Mouse (Mus musculus): Measurements from ENCODE around the gene Marveld3. TPM values are rescaled to one million over a fixed set of nuclear protein-coding genes. Genes with fewer than 3 reads are reported as not detected.

The Marveld3 gene
- polyA plus RNA-seq (2011; ENCODE audit: insufficient read depth, insufficient read length, low replicate concordance, missing spikeins) = 0.62 TPM in 1 of 2 replicates, not detected in the other

- TF ChIP-seq POLR2A (IDR thresholded peaks at IDR 0.05; ENCODE audit: borderline replicate concordance, control insufficient read depth, low read depth, low read length) (no peak), CTCF (IDR thresholded peaks at IDR 0.05; ENCODE audit: control insufficient read depth, insufficient read depth, low read length) (peak; percentile 54; the same call in 1 of the 2 replicates)
- Histone ChIP-seq H3K4me3 (replicated peaks; ENCODE audit: control insufficient read depth, low read depth, low read length) (no peak within 1 kb of the TSS), H3K4me1 (ENCODE audit: control insufficient read depth, insufficient read depth, low read length) (no peaks in the 10 kb centered on the region), H3K27ac (ENCODE audit: control insufficient read depth, insufficient read depth, low read depth, low read length, poor library complexity) (no peak within 1 kb of the TSS)
- WGBS = 6% methylated on average over 64 of the region's 64 CpGs
These were observed at the start of gene Marveld3 for GRCm38 (mm10) chr8:109961693-109962367. TSS of gene Marveld3 (minus strand) at chr8:109962203.

- Histone ChIP-seq H3K27ac (ENCODE audit: control insufficient read depth, insufficient read depth, low read depth, low read length, poor library complexity) (no peak overlapping the region), H3K4me1 (ENCODE audit: control insufficient read depth, insufficient read depth, low read length) (no peaks in the 10 kb centered on the region), H3K4me3 (replicated peaks; ENCODE audit: control insufficient read depth, low read depth, low read length) (no peak overlapping the region)
- 38% methylated on average over 5 of the region's 5 CpGs for WGBS
- TF ChIP-seq CTCF (IDR thresholded peaks at IDR 0.05; ENCODE audit: control insufficient read depth, insufficient read depth, low read length) (peak; percentile 57), POLR2A (IDR thresholded peaks at IDR 0.05; ENCODE audit: borderline replicate concordance, control insufficient read depth, low read depth, low read length) (no peak)
These were observed 48.9 kb upstream of the Marveld3 start for GRCm38 (mm10) chr8:110010868-110011267.

- Histone ChIP-seq H3K27ac (ENCODE audit: control insufficient read depth, insufficient read depth, low read depth, low read length, poor library complexity) (no peak overlapping the region), H3K4me3 (replicated peaks; ENCODE audit: control insufficient read depth, low read depth, low read length) (no peak overlapping the region), H3K4me1 (ENCODE audit: control insufficient read depth, insufficient read depth, low read length) (no peaks in the 10 kb centered on the region)
- TF ChIP-seq CTCF (IDR thresholded peaks at IDR 0.05; ENCODE audit: control insufficient read depth, insufficient read depth, low read length) (no peak), POLR2A (IDR thresholded peaks at IDR 0.05; ENCODE audit: borderline replicate concordance, control insufficient read depth, low read depth, low read length) (no peak)
- WGBS = 19% methylated on average over 8 of the region's 8 CpGs
These were observed 47.0 kb upstream of the Marveld3 start for GRCm38 (mm10) chr8:110008995-110009446.

- WGBS = 64% methylated on average over 26 of the region's 26 CpGs
- no peak for TF ChIP-seq CTCF (IDR thresholded peaks at IDR 0.05; ENCODE audit: control insufficient read depth, insufficient read depth, low read length)
- TF ChIP-seq POLR2A (IDR thresholded peaks at IDR 0.05; ENCODE audit: borderline replicate concordance, control insufficient read depth, low read depth, low read length) = no peak
- Histone ChIP-seq H3K4me1 (ENCODE audit: control insufficient read depth, insufficient read depth, low read length) (no peaks in the 10 kb centered on the region), H3K27ac (ENCODE audit: control insufficient read depth, insufficient read depth, low read depth, low read length, poor library complexity) (no peak overlapping the region), H3K4me3 (replicated peaks; ENCODE audit: control insufficient read depth, low read depth, low read length) (no peak overlapping the region)
These were observed 46.4 kb upstream of the Marveld3 start for GRCm38 (mm10) chr8:110008228-110008994.

- Histone ChIP-seq H3K27ac (ENCODE audit: control insufficient read depth, insufficient read depth, low read depth, low read length, poor library complexity) (no peak overlapping the region), H3K4me1 (ENCODE audit: control insufficient read depth, insufficient read depth, low read length) (no peaks in the 10 kb centered on the region), H3K4me3 (replicated peaks; ENCODE audit: control insufficient read depth, low read depth, low read length) (no peak overlapping the region)
- TF ChIP-seq POLR2A (IDR thresholded peaks at IDR 0.05; ENCODE audit: borderline replicate concordance, control insufficient read depth, low read depth, low read length) = no peak
- no peak for TF ChIP-seq CTCF (IDR thresholded peaks at IDR 0.05; ENCODE audit: control insufficient read depth, insufficient read depth, low read length)
- WGBS = 78% methylated on average over 17 of the region's 17 CpGs
These were observed 44.5 kb upstream of the Marveld3 start for GRCm38 (mm10) chr8:110006312-110007023.

- no peak overlapping the region for H3K27ac ChIP-seq (ENCODE audit: control insufficient read depth, insufficient read depth, low read depth, low read length, poor library complexity)
- TF ChIP-seq POLR2A (IDR thresholded peaks at IDR 0.05; ENCODE audit: borderline replicate concordance, control insufficient read depth, low read depth, low read length) (no peak), CTCF (IDR thresholded peaks at IDR 0.05; ENCODE audit: control insufficient read depth, insufficient read depth, low read length) (no peak)
- no peak overlapping the region for H3K4me3 ChIP-seq (replicated peaks; ENCODE audit: control insufficient read depth, low read depth, low read length)
- WGBS = 75% methylated on average over 5 of the region's 5 CpGs
- H3K4me1 ChIP-seq (ENCODE audit: control insufficient read depth, insufficient read depth, low read length) = no peaks in the 10 kb centered on the region
These were observed 42.3 kb upstream of the Marveld3 start for GRCm38 (mm10) chr8:110004300-110004699.

- TF ChIP-seq POLR2A (IDR thresholded peaks at IDR 0.05; ENCODE audit: borderline replicate concordance, control insufficient read depth, low read depth, low read length) (no peak), CTCF (IDR thresholded peaks at IDR 0.05; ENCODE audit: control insufficient read depth, insufficient read depth, low read length) (peak; percentile 67)
- no peak overlapping the region for H3K4me3 ChIP-seq (replicated peaks; ENCODE audit: control insufficient read depth, low read depth, low read length)
- H3K27ac ChIP-seq (ENCODE audit: control insufficient read depth, insufficient read depth, low read depth, low read length, poor library complexity) = no peak overlapping the region
- H3K4me1 ChIP-seq (ENCODE audit: control insufficient read depth, insufficient read depth, low read length) = no peaks in the 10 kb centered on the region
- WGBS = 49% methylated on average over 9 of the region's 9 CpGs
These were observed 41.0 kb upstream of the Marveld3 start for GRCm38 (mm10) chr8:110002953-110003352.

GRCm38 (mm10) chr8:109999974-110000373 is 38.0 kb upstream of the Marveld3 start:
- WGBS = 75% methylated on average over 10 of the region's 10 CpGs
- no peak overlapping the region for H3K4me3 ChIP-seq (replicated peaks; ENCODE audit: control insufficient read depth, low read depth, low read length)
- H3K27ac ChIP-seq (ENCODE audit: control insufficient read depth, insufficient read depth, low read depth, low read length, poor library complexity) = no peak overlapping the region
- no peaks in the 10 kb centered on the region for H3K4me1 ChIP-seq (ENCODE audit: control insufficient read depth, insufficient read depth, low read length)
- TF ChIP-seq POLR2A (IDR thresholded peaks at IDR 0.05; ENCODE audit: borderline replicate concordance, control insufficient read depth, low read depth, low read length) (no peak), CTCF (IDR thresholded peaks at IDR 0.05; ENCODE audit: control insufficient read depth, insufficient read depth, low read length) (no peak)
